Mouse (Mus musculus): ENCODE data around the gene En2. TPM values are rescaled to one million over a fixed set of nuclear protein-coding genes. Genes with fewer than 3 reads are reported as not detected.

Gene En2
- polyA plus RNA-seq, 1 experiment, result 72.9 TPM

DNA sequence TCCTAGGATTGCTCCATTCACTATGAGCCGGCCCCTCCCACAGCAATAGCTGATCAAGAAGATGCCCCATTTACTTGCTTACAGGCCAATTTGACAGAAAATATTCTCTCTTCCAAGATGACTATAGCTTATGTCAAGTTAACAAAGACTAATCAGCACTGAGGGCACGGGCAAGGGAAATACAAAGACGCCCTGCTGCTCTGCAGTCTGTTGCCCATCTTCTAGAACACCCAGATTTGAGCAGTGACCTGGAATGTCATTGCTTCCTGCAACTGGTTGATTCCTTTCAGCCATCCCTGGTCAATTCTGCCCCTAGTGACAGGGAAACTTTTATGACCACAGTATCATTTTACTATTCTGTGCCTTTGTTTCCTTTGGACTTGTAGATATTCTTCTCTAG is 16.1 kb upstream of the En2 start:
- peak; percentile 68 to 84 for DNase-seq
- 22% methylated on average over 3 of the region's 3 CpGs for WGBS
- TF ChIP-seq POLR2A (IDR thresholded peaks at IDR 0.05; ENCODE audit: borderline replicate concordance, insufficient read depth, low read length) (no peak), CTCF (IDR thresholded peaks at IDR 0.05; ENCODE audit: borderline replicate concordance, insufficient read depth, low read depth, low read length) (peak; percentile 16; the same call in 1 of the 2 replicates)

GRCm38 (mm10) chr5:28157044-28157730 is 8.3 kb upstream of the En2 start:
- 79% methylated on average over 9 of the region's 9 CpGs for WGBS
- no peaks in the 10 kb centered on the region for H3K27me3 ChIP-seq (ENCODE audit: control insufficient read depth, insufficient read depth, low read length)
- DNase-seq, result no peak
- H3K27ac ChIP-seq (ENCODE audit: insufficient read depth, low read length), result no peak overlapping the region
- H3K4me3 ChIP-seq (replicated peaks; ENCODE audit: insufficient read depth, low read depth, low read length), result no peak overlapping the region
- H3K4me1 ChIP-seq (ENCODE audit: control insufficient read depth, insufficient read depth, low read length), result peaks cover 8% of the 10 kb centered on the region; the same call in 1 of the 2 replicates
- no peak for TF ChIP-seq CTCF (IDR thresholded peaks at IDR 0.05; ENCODE audit: borderline replicate concordance, insufficient read depth, low read depth, low read length)
- no peak for TF ChIP-seq POLR2A (IDR thresholded peaks at IDR 0.05; ENCODE audit: borderline replicate concordance, insufficient read depth, low read length)

More for the DNA sequence above, 16.1 kb upstream of the En2 start:
- H3K4me3 ChIP-seq (replicated peaks; ENCODE audit: insufficient read depth, low read depth, low read length), result no peak overlapping the region
- peaks cover 21% of the 10 kb centered on the region for H3K4me1 ChIP-seq (ENCODE audit: control insufficient read depth, insufficient read depth, low read length)
- H3K27ac ChIP-seq (ENCODE audit: insufficient read depth, low read length), result peak overlapping the region; percentile 24; the same call in 1 of the 2 replicates
- no peaks in the 10 kb centered on the region for H3K27me3 ChIP-seq (ENCODE audit: control insufficient read depth, insufficient read depth, low read length)

GRCm38 (mm10) chr5:28157781-28158180 is 7.7 kb upstream of the En2 start:
- 71% methylated on average over 17 of the region's 17 CpGs for WGBS

GRCm38 (mm10) chr5:28158308-28159071 is 7.0 kb upstream of the En2 start:
- DNase-seq, result no peak
- WGBS, result 59% methylated on average over 31 of the region's 31 CpGs
- Histone ChIP-seq H3K27ac (ENCODE audit: insufficient read depth, low read length) (no peak overlapping the region), H3K27me3 (ENCODE audit: control insufficient read depth, insufficient read depth, low read length) (no peaks in the 10 kb centered on the region), H3K4me1 (ENCODE audit: control insufficient read depth, insufficient read depth, low read length) (peaks cover 12% of the 10 kb centered on the region), H3K4me3 (replicated peaks; ENCODE audit: insufficient read depth, low read depth, low read length) (no peak overlapping the region)
- TF ChIP-seq CTCF (IDR thresholded peaks at IDR 0.05; ENCODE audit: borderline replicate concordance, insufficient read depth, low read depth, low read length) (no peak), POLR2A (IDR thresholded peaks at IDR 0.05; ENCODE audit: borderline replicate concordance, insufficient read depth, low read length) (no peak)

More at GRCm38 (mm10) chr5:28157781-28158180, 7.7 kb upstream of the En2 start:
- no peaks in the 10 kb centered on the region for H3K27me3 ChIP-seq (ENCODE audit: control insufficient read depth, insufficient read depth, low read length)
- H3K4me3 ChIP-seq (replicated peaks; ENCODE audit: insufficient read depth, low read depth, low read length), result no peak overlapping the region
- H3K4me1 ChIP-seq (ENCODE audit: control insufficient read depth, insufficient read depth, low read length), result peaks cover 10% of the 10 kb centered on the region; the same call in 1 of the 2 replicates
- DNase-seq, result no peak
- no peak overlapping the region for H3K27ac ChIP-seq (ENCODE audit: insufficient read depth, low read length)
- no peak for TF ChIP-seq CTCF (IDR thresholded peaks at IDR 0.05; ENCODE audit: borderline replicate concordance, insufficient read depth, low read depth, low read length)
- TF ChIP-seq POLR2A (IDR thresholded peaks at IDR 0.05; ENCODE audit: borderline replicate concordance, insufficient read depth, low read length), result no peak

DNA sequence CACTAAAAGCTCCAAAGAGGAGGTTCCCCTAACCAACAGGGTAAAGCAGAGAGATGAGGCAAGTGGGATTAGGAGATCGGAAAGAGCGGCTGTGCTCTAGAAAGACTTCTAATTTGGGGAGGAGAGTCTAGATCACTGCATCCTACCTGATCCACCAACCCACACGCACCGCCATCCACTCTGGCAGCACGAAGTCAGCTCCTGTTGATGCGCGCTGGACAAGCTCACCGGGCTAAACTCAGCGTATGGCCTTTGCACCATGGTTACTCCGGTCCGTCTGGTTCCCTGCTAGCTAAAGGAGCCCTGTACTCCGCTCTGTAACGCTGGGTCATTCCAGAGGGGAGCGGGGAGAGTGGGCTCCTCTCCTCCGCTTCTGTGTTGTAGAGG is 6.4 kb upstream of the En2 start:
- no peak for DNase-seq
- 87% methylated on average over 15 of the region's 15 CpGs for WGBS
- Histone ChIP-seq H3K4me3 (replicated peaks; ENCODE audit: insufficient read depth, low read depth, low read length) (no peak overlapping the region), H3K27me3 (ENCODE audit: control insufficient read depth, insufficient read depth, low read length) (no peaks in the 10 kb centered on the region), H3K27ac (ENCODE audit: insufficient read depth, low read length) (no peak overlapping the region), H3K4me1 (ENCODE audit: control insufficient read depth, insufficient read depth, low read length) (peaks cover 17% of the 10 kb centered on the region)
- TF ChIP-seq POLR2A (IDR thresholded peaks at IDR 0.05; ENCODE audit: borderline replicate concordance, insufficient read depth, low read length), result no peak
- TF ChIP-seq CTCF (IDR thresholded peaks at IDR 0.05; ENCODE audit: borderline replicate concordance, insufficient read depth, low read depth, low read length), result no peak

DNA sequence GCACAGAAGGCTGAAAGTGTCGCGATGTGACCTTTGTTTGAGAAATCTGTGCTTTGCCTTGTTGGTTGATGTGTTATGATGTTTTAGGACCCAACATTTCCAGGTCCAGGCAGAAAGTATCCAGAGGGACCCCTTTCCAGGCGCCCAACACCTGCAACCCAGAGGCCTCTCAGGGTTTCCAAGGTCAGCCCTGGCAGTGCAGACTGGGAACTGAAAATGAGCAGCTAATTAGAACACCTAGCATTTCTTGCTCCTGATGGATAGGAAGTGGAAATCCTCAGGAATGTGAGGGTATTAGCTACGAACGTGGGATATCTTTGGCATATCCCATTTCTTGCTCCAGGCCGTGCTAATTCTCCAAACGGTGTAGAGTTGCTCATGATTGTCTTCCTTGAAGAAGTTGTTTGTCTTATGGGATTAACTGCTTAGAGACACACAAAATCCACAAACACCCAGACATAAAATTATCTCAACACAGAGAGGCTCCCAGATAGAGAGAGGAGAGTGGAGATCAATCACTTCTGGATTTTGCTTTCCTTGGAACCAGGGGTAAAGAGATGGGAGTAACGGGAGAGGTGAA is 5.5 kb upstream of the En2 start:
- 87% methylated on average over 8 of the region's 8 CpGs for WGBS
- H3K27me3 ChIP-seq (ENCODE audit: control insufficient read depth, insufficient read depth, low read length), result no peaks in the 10 kb centered on the region
- no peak for TF ChIP-seq CTCF (IDR thresholded peaks at IDR 0.05; ENCODE audit: borderline replicate concordance, insufficient read depth, low read depth, low read length)
- TF ChIP-seq POLR2A (IDR thresholded peaks at IDR 0.05; ENCODE audit: borderline replicate concordance, insufficient read depth, low read length), result no peak
- no peak overlapping the region for H3K4me3 ChIP-seq (replicated peaks; ENCODE audit: insufficient read depth, low read depth, low read length)
- DNase-seq, result no peak
- H3K27ac ChIP-seq (ENCODE audit: insufficient read depth, low read length), result no peak overlapping the region
- H3K4me1 ChIP-seq (ENCODE audit: control insufficient read depth, insufficient read depth, low read length), result peaks cover 17% of the 10 kb centered on the region

GRCm38 (mm10) chr5:28161383-28161937 is 4.0 kb upstream of the En2 start:
- peak overlapping the region; percentile 29 for H3K4me3 ChIP-seq (replicated peaks; ENCODE audit: insufficient read depth, low read depth, low read length)
- H3K27me3 ChIP-seq (ENCODE audit: control insufficient read depth, insufficient read depth, low read length), result no peaks in the 10 kb centered on the region
- peak overlapping the region; percentile 96 for H3K27ac ChIP-seq (ENCODE audit: insufficient read depth, low read length)
- peak in 1 of 2 experiments; percentile 58 for DNase-seq
- H3K4me1 ChIP-seq (ENCODE audit: control insufficient read depth, insufficient read depth, low read length), result peaks cover 17% of the 10 kb centered on the region
- WGBS, result 22% methylated on average over 20 of the region's 20 CpGs
- TF ChIP-seq POLR2A (IDR thresholded peaks at IDR 0.05; ENCODE audit: borderline replicate concordance, insufficient read depth, low read length) (no peak), CTCF (IDR thresholded peaks at IDR 0.05; ENCODE audit: borderline replicate concordance, insufficient read depth, low read depth, low read length) (no peak)
